Mouse (Mus musculus) adrenal gland, adult 10 weeks (tissue): Measurements from ENCODE around the gene Tpr. TPM values are rescaled to one million over a fixed set of nuclear protein-coding genes. Genes with fewer than 3 reads are reported as not detected.

Experiments
- polyA plus RNA-seq: library from polyadenylated mRNA; stranded (reverse); fragments of 350-450 nt; fragmentation: Illumina TruSeq; extraction: RNeasy Lipid Tissue Mini Kit (QIAGEN cat#74804); gene quantifications from one replicate; pipeline ENCODE4 v1.2.3, GENCODE M21; 2014; ENCODE audit warnings: low read depth, low replicate concordance

Tpr gene
- polyA plus RNA-seq = 202 TPM

GRCm38 (mm10) chr1:150392638-150393487 is at the start of gene Tpr, which contains the start of gene Odr4:
Gene Tpr (plus strand): TSS chr1:150392838.
Gene Odr4 (minus strand): TSS chr1:150393080.

GRCm38 (mm10) chr1:150466132-150466531 is 73.5 kb downstream of the Tpr start, which contains the start of gene Prg4:
Gene Prg4 (minus strand): TSS chr1:150466165.

Other genes with a start within 250 kb of the Tpr start
- not detected for gene Pdc, start 73.4 kb upstream of the Tpr start, polyA plus RNA-seq
- gene Odr4, start 242 bp downstream of the Tpr start, polyA plus RNA-seq = 230 TPM
- 1.7 TPM for gene Prg4, start 73.3 kb downstream of the Tpr start, polyA plus RNA-seq